Comparison of ENCODE assay signal across 11 mouse cellular contexts in the genomic region with DNA sequence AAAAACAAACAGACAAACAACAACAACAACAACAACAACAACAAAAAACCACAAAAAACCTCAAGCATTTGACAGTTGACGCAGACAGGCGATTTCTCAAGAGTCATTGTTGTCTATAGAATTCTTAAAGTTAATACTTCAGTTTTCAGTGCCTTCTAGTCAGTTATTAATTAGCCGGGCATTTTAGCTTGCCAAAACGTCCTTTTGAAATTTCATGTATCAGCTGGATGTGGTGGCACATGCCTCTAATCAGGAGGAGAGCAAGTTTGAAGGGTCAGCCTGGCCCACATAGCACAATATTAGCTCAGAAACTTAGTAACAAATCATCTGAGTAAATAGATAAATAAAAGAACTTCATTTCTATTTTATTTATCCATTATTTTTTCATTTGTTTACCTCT. TPM values are rescaled to one million over a fixed set of nuclear protein-coding genes. Genes with fewer than 3 reads are reported as not detected.
DNase-seq lines count a peak whose midpoint lies in the region; ATAC-seq and TF ChIP-seq lines count a peak whose summit lies in the region.
"Had no signal": no experiment of that assay in that cellular context is flagged by ENCODE, and none has a peak within 500 bp of the region (broad histone marks: within the 10 kb centered on the region; RNA-seq: fewer than 3 reads in every experiment).

No protein-coding gene starts in this region.

- no peaks in the 10 kb centered on the region for H3K36me3 ChIP-seq in heart, embryonic 16.5 days (ENCODE audit: control insufficient read depth, insufficient read depth)
- H3K36me3 ChIP-seq in lung, embryonic 15.5 days = no peaks in the 10 kb centered on the region
- no peaks in the 10 kb centered on the region for H3K36me3 ChIP-seq in stomach, embryonic 16.5 days (ENCODE audit: control insufficient read depth, insufficient read depth, low read length)
- H3K36me3 ChIP-seq: forebrain, embryonic 15.5 days; hindbrain, embryonic 12.5 days; neural tube, embryonic 12.5 days had no signal

- no peak for TF ChIP-seq POLR2A in lung, adult 2 months (IDR thresholded peaks at IDR 0.05; ENCODE audit: borderline replicate concordance, extremely low read depth, low read depth, low read length)

- peak overlapping the region; percentile 90 for H3K4me2 ChIP-seq in heart, embryonic 16.5 days (ENCODE audit: low read depth, low read length)
- peak overlapping the region; percentile 74 for H3K4me2 ChIP-seq in lung, embryonic 15.5 days
- no peak overlapping the region; the same call in 1 of the 2 replicates for H3K4me2 ChIP-seq in stomach, embryonic 16.5 days (ENCODE audit: low read depth, low read length)

- 69% methylated on average over 4 of the region's 4 CpGs for WGBS in heart, embryonic 16.5 days
- WGBS in lung, embryonic 15.5 days = 57% methylated on average over 4 of the region's 4 CpGs
- WGBS in lung, adult 2 months = 51% methylated on average over 4 of the region's 4 CpGs
- WGBS in stomach, embryonic 16.5 days = 77% methylated on average over 4 of the region's 4 CpGs

- ATAC-seq in heart, embryonic 16.5 days (replicated peaks; ENCODE audit: extremely low read depth, insufficient read depth, low FRiP score) = no peak
- ATAC-seq in lung, embryonic 15.5 days (ENCODE audit: borderline replicate concordance, extremely low read depth, low FRiP score, low TSS enrichment) = no peak
- ATAC-seq in stomach, embryonic 16.5 days (ENCODE audit: insufficient read depth, low FRiP score) = no peak

- intact Hi-C loops in heart, postnatal 36 days (cut with DNase I) = no loop called here
- intact Hi-C loops in left cerebral cortex, postnatal 36 days (cut with DNase I) = no loop called here

- no peak for TF ChIP-seq CTCF in lung, adult 2 months (IDR thresholded peaks at IDR 0.05; ENCODE audit: insufficient read depth, low read length)

- H3K27ac ChIP-seq in heart, embryonic 16.5 days (ENCODE audit: low read length) = no peak overlapping the region
- no peak overlapping the region for H3K27ac ChIP-seq in lung, embryonic 15.5 days
- peak overlapping the region; percentile 83; the same call in 1 of the 2 replicates for H3K27ac ChIP-seq in stomach, embryonic 16.5 days (ENCODE audit: low read length)
- H3K27ac ChIP-seq: forebrain, embryonic 15.5 days; hindbrain, embryonic 12.5 days; neural tube, embryonic 12.5 days had no signal

- DNase-seq in heart, postnatal 36 days = no peak
- no peak for DNase-seq in lung, adult 2 months
- peak; percentile 37 to 53 for DNase-seq in kidney, adult 8-10 months
- no peak for DNase-seq in left cerebral cortex, postnatal 36 days (ENCODE audit: low spot score in 2 of 2)
- no peak for DNase-seq in spleen, postnatal 10 days (ENCODE audit: low spot score in 2 of 2)

- H3K9ac ChIP-seq in heart, embryonic 16.5 days (ENCODE audit: low read length) = peak overlapping the region; percentile 82; the same call in 1 of the 2 replicates
- no peak overlapping the region for H3K9ac ChIP-seq in lung, embryonic 15.5 days
- no peak overlapping the region for H3K9ac ChIP-seq in stomach, embryonic 16.5 days (ENCODE audit: low read length)

- H3K27me3 ChIP-seq in heart, embryonic 16.5 days (ENCODE audit: control insufficient read depth, insufficient read depth, low read length) = no peaks in the 10 kb centered on the region
- no peaks in the 10 kb centered on the region for H3K27me3 ChIP-seq in lung, embryonic 15.5 days
- H3K27me3 ChIP-seq in stomach, embryonic 16.5 days (ENCODE audit: control insufficient read depth, insufficient read depth, low read length) = no peaks in the 10 kb centered on the region
- H3K27me3 ChIP-seq: forebrain, embryonic 15.5 days; neural tube, embryonic 12.5 days had no signal

- no peak overlapping the region; the same call in 1 of the 2 replicates for H3K4me3 ChIP-seq in heart, embryonic 16.5 days (ENCODE audit: low read length)
- H3K4me3 ChIP-seq in lung, embryonic 15.5 days = no peak overlapping the region
- no peak overlapping the region for H3K4me3 ChIP-seq in lung, adult 2 months (replicated peaks; ENCODE audit: extremely low read depth, low read depth, low read length)
- H3K4me3 ChIP-seq in stomach, embryonic 16.5 days (replicated peaks; ENCODE audit: low read length) = no peak overlapping the region

- H3K4me1 ChIP-seq in heart, embryonic 16.5 days (ENCODE audit: control insufficient read depth, insufficient read depth, low read length) = no peaks in the 10 kb centered on the region; the same call in 1 of the 2 replicates
- H3K4me1 ChIP-seq in lung, embryonic 15.5 days = peaks cover 4% of the 10 kb centered on the region; the same call in 1 of the 2 replicates
- no peaks in the 10 kb centered on the region for H3K4me1 ChIP-seq in lung, adult 2 months (ENCODE audit: control insufficient read depth, insufficient read depth, low read length)
- no peaks in the 10 kb centered on the region; the same call in 1 of the 2 replicates for H3K4me1 ChIP-seq in stomach, embryonic 16.5 days (ENCODE audit: control insufficient read depth, insufficient read depth, low read length)

- no peaks in the 10 kb centered on the region for H3K9me3 ChIP-seq in heart, embryonic 16.5 days (replicated peaks; ENCODE audit: control insufficient read depth, low read length)
- no peaks in the 10 kb centered on the region for H3K9me3 ChIP-seq in lung, embryonic 15.5 days
- H3K9me3 ChIP-seq in stomach, embryonic 16.5 days (replicated peaks; ENCODE audit: control insufficient read depth, low read length) = no peaks in the 10 kb centered on the region
- H3K9me3 ChIP-seq: forebrain, embryonic 15.5 days; hindbrain, embryonic 12.5 days; neural tube, embryonic 12.5 days had no signal

RNA-seq across cellular contexts. Expression of gene Btc, which starts 0.5 kb away (rescaled TPM):
- polyA plus RNA-seq in heart, embryonic 16.5 days (2015; fragmentation: Nextera tagmentation; extraction: Ambion mirVana) = 2.7 and 2.8 TPM in 2 replicates
- 1 to 10 TPM; 1.2 to 2.4 TPM for total RNA-seq in heart, postnatal 36 days (2021)
- 2.3 and 2.8 TPM in 2 replicates for polyA plus RNA-seq in lung, embryonic 15.5 days (2015; fragmentation: Nextera tagmentation; extraction: Ambion mirVana)
- polyA plus RNA-seq in lung, adult 2 months (2012; rRNA removed) = 0.85 and 0.96 TPM in 2 replicates
- 7.0 and 8.8 TPM in 2 replicates for polyA plus RNA-seq in stomach, embryonic 16.5 days (2015; fragmentation: Nextera tagmentation; extraction: Ambion mirVana)
- total RNA-seq in left cerebral cortex, postnatal 36 days (2021) = under 1 TPM; 0.44 to 0.57 TPM

Comparison
In these comparisons a context has a peak if more than half of its experiments do, and no peak if none do; other contexts are left out.
1. DNase-seq: peak in kidney, adult 8-10 months (2 of 2); none in heart, postnatal 36 days (0 of 2), lung, adult 2 months (single experiment), left cerebral cortex, postnatal 36 days (0 of 2) and spleen, postnatal 10 days (0 of 2).